Mouse (Mus musculus) intestine, postnatal 0 days (tissue): Measurements from ENCODE around the gene Rbpms2. TPM values are rescaled to one million over a fixed set of nuclear protein-coding genes. Genes with fewer than 3 reads are reported as not detected.

Experiments
- ATAC-seq: fragments of 200-750 bp; cut with Nextera tagmentation; 2 replicates; pipeline ENCODE4 v1.8.0; 2017; ENCODE audit warnings: mild to moderate bottlenecking, moderate TSS enrichment, moderate library complexity
- H3K27ac ChIP-seq: fragments of 300-500 bp; sonication (generic); 2 replicates; pipeline ENCODE4 v1.5.1; 2014; ENCODE audit warnings: mild to moderate bottlenecking, low read depth, low read length, moderate library complexity
- H3K27me3 ChIP-seq: fragments of 300-500 bp; sonication (generic); replicated peaks from 2 replicates; pipeline ENCODE4 v1.6.1; 2014; ENCODE audit warnings: low read length, mixed read lengths; ENCODE audit not compliant: control insufficient read depth, insufficient read depth
- H3K36me3 ChIP-seq: fragments of 300-500 bp; sonication (generic); 2 replicates; pipeline ENCODE4 v1.6.1; 2014; ENCODE audit warnings: mild to moderate bottlenecking, moderate library complexity; ENCODE audit not compliant: control insufficient read depth, insufficient read depth
- H3K4me1 ChIP-seq: fragments of 300-500 bp; sonication (generic); replicated peaks from 2 replicates; pipeline ENCODE4 v1.6.1; 2014; ENCODE audit warnings: antibody characterized with exemption, low read length, mixed read lengths; ENCODE audit not compliant: control insufficient read depth, insufficient read depth
- H3K4me2 ChIP-seq: fragments of 300-500 bp; sonication (generic); replicated peaks from 2 replicates; pipeline ENCODE4 v1.6.1; 2014; ENCODE audit warnings: low read depth, mild to moderate bottlenecking, moderate library complexity
- H3K4me3 ChIP-seq: fragments of 300-500 bp; sonication (generic); 2 replicates; pipeline ENCODE4 v1.5.1; 2014; ENCODE audit warnings: low read depth, low read length
- H3K9ac ChIP-seq: fragments of 300-500 bp; sonication (generic); 2 replicates; pipeline ENCODE4 v1.6.1; 2014; ENCODE audit warnings: mild to moderate bottlenecking, low read depth, low read length
- H3K9me3 ChIP-seq: fragments of 300-500 bp; sonication (generic); 2 replicates; pipeline ENCODE4 v1.6.1; 2016; ENCODE audit warnings: mixed run types; ENCODE audit not compliant: control insufficient read depth
- CTCF ChIP-seq: sonication (generic); IDR thresholded peaks from 2 replicates; pipeline ENCODE4 v1.5.1; 2016; ENCODE audit warnings: low read depth, mild to moderate bottlenecking, control low read depth, antibody characterized with exemption, moderate library complexity
- WGBS: fragments of 180-500 bp; shearing (Covaris S2); extraction: QIAGEN DNeasy Blood & Tissue Kit; methylation state at CpG from one replicate; pipeline ENCODE4 v1.1.7; 2014; 5-methylcytosine and 5-hydroxymethylcytosine counted together
- polyA plus RNA-seq: library from polyadenylated mRNA; unstranded; fragments of >200 nt; fragmentation: Nextera tagmentation; extraction: Ambion mirVana; gene quantifications from 2 replicates; pipeline ENCODE4 v1.2.1, GENCODE M21; 2015

Gene Rbpms2
- polyA plus RNA-seq, 1 experiment from 2014 or later: 21.4 TPM

DNA sequence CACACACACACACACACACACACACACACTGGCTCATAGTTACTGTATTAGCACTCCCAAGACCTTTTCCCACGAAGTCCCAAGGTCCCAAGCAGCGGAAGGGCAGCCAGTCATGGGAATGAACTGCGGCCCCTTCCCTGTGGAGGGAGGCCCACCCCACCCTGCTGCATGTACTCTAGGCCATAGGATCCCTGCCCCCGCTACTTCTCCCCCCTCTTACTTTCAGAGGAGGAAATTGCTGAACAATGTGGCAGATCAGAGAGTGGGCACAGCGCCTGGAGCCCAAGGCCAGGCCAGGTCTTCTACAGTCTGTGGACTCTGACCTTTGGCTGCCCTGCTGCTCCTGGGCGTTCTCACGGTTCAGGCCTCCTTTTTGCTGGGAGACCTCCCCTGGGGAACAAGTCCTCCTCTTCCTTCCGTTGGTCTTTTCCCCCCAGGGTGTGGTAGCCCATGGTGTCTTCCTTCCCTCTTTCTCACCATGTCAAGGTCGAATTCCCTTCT, 42.0 kb downstream of the Rbpms2 start:
- peak; percentile 65 for ATAC-seq
- Histone ChIP-seq H3K36me3 (no peaks in the 10 kb centered on the region), H3K4me3 (no peak overlapping the region), H3K27me3 (no peaks in the 10 kb centered on the region), H3K9me3 (no peaks in the 10 kb centered on the region), H3K4me2 (peak overlapping the region; percentile 9; the same call in 1 of the 2 replicates), H3K9ac (peak overlapping the region; percentile 40; the same call in 1 of the 2 replicates), H3K4me1 (0 out of 2 replicates have a peak, but pooled peaks cover 11% of the 10 kb centered on the region), H3K27ac (peak overlapping the region; percentile 62; the same call in 1 of the 2 replicates)
- 25% methylated on average over 9 of the region's 9 CpGs for WGBS
- no peak for TF ChIP-seq CTCF

DNA sequence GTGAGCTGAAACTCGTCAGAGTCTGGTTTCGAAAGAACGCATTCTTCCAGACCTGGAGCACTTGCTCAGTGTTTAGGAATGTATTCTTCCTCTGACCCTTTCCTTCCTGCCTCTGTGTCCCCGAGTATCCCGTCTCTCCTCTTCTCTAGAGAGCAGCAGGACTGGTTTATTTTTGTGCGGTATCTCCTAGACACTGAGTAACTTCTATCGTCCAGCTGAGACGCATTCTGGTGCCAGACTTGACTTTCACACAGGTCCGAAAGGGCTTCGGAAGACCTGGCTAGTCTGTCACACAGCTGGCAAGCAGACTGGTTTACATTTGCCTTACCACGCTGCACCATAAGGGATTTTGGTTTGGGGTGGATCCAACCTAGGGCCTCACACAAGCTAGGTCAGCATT, 43.5 kb downstream of the Rbpms2 start:
- 64% methylated on average over 11 of the region's 11 CpGs for WGBS
- H3K4me3 ChIP-seq: no peak overlapping the region
- no peak overlapping the region for H3K4me2 ChIP-seq
- no peaks in the 10 kb centered on the region for H3K9me3 ChIP-seq
- no peak overlapping the region for H3K27ac ChIP-seq
- no peak overlapping the region for H3K9ac ChIP-seq
- 0 out of 2 replicates have a peak, but pooled peaks cover 11% of the 10 kb centered on the region for H3K4me1 ChIP-seq
- no peak for ATAC-seq
- TF ChIP-seq CTCF: no peak
- H3K36me3 ChIP-seq: no peaks in the 10 kb centered on the region
- no peaks in the 10 kb centered on the region for H3K27me3 ChIP-seq

DNA sequence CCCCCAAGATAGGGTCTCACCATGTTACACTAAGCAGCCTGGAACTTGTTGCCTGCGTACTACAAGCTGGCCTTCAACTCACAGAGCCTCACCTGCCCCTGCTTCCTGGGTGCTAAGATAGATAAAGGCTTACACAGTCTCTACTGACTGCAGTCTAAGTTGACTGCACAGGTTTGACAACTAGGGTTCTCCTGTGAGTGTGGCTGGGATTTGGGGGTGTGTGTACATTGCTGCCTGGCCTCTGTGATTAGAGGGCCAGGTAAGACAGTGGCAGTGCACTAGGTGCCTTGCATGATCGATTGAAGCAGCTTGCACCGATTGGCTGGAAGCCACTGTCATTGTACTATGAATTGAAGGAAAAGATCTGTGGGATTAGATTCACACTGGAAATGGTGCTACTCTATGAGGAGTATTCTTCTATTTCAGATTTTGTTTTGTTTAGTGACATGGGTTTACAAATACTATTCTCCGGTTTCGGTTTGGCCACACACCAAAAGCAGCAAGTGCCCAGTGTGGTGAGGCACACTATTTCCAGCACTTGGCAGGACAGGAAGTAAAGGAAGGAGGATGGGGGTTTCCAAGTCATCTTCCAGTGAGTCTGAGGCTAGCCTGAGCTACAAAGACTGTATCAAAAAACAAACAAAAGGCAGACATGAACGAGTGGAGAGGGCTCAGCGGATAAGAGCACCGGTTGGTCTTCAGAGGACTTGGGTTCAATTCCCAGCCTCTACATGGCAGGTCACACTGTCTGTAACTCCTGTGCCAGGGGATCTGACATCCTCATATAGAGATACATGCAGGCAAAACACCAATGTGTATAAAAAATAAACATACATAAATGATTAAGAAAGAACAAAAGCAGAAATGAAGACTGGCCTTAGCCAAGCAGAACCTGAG, 46.3 kb downstream of the Rbpms2 start:
- H3K9me3 ChIP-seq: no peaks in the 10 kb centered on the region
- no peaks in the 10 kb centered on the region for H3K27me3 ChIP-seq
- no peak for TF ChIP-seq CTCF
- peak overlapping the region; percentile 11; the same call in 1 of the 2 replicates for H3K27ac ChIP-seq
- H3K4me1 ChIP-seq: 0 out of 2 replicates have a peak, but pooled peaks cover 11% of the 10 kb centered on the region
- WGBS: 42% methylated on average over 8 of the region's 8 CpGs
- H3K36me3 ChIP-seq: no peaks in the 10 kb centered on the region
- peak overlapping the region; percentile 70 for H3K4me2 ChIP-seq
- peak; percentile 24 for ATAC-seq
- H3K4me3 ChIP-seq: peak overlapping the region; percentile 67
- H3K9ac ChIP-seq: peak overlapping the region; percentile 60

DNA sequence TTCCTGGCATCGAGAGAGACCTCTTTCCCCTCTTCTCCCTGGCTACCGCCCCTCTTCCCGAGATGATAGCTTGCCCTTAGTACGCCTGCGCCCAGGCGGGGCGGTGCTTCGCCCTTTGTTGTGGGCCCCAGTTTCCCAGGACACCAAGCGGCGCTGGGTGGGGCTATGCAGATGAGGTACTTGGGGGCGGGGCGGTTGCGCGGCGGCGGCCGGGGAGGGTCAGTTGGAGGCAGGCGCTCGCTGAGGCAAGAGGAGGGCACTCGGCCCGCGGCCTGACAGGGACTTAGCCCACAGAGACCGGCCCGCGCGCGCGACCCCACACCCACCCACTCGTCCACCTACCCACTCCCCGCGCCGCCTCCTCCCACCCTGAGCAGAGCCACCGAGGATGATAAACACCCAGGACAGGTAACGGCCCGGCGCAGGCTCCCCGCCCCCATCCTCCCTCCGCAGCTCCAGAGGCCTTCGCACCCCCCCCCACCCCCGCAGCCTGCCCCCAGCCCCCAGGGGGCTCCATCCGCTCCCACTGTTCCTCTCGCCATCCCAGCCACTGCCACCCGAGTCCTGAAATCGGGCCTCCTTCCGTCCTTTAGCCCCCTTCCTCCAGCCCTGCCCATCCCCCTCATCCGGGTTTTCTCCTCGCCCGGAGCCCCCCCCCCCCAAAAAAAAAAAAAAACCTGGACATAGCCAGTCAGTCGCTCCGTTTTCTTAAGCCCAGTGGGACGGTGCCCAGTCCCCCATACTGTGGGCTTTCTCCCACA, 47.1 kb downstream of the Rbpms2 start:
- peak overlapping the region; percentile 67 for H3K4me3 ChIP-seq
- H3K4me2 ChIP-seq: peak overlapping the region; percentile 70
- peak overlapping the region; percentile 60 for H3K9ac ChIP-seq
- peak overlapping the region; percentile 11 for H3K27ac ChIP-seq
- 0 out of 2 replicates have a peak, but pooled peaks have one; percentile 13 for TF ChIP-seq CTCF
- WGBS: 0% methylated on average over 29 of the region's 51 CpGs
- H3K27me3 ChIP-seq: no peaks in the 10 kb centered on the region
- no peaks in the 10 kb centered on the region for H3K36me3 ChIP-seq
- ATAC-seq: peak; percentile 96
- 0 out of 2 replicates have a peak, but pooled peaks cover 8% of the 10 kb centered on the region for H3K4me1 ChIP-seq
- H3K9me3 ChIP-seq: no peaks in the 10 kb centered on the region

DNA sequence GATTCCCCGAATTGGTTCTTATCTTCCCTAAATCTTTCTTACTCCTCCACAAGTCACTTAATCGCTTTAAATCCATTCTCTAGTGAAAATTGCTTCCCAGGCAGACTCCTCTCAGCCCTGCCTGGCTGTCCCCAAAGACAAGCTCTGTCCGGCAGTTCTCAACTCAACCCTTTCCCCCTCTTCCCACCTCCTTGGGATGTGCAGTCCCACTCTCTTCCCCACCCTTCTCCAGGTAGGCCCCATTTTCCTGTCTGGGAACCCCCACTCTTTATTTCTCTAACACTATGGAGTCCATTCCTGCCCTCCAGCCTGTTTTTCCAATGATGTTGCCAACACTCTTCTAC, 47.6 kb downstream of the Rbpms2 start:
- 21% methylated on average over 3 of the region's 3 CpGs for WGBS
- 0 out of 2 replicates have a peak, but pooled peaks cover 6% of the 10 kb centered on the region for H3K4me1 ChIP-seq
- ATAC-seq: no peak
- H3K36me3 ChIP-seq: no peaks in the 10 kb centered on the region
- H3K4me3 ChIP-seq: peak overlapping the region; percentile 67
- peak overlapping the region; percentile 70 for H3K4me2 ChIP-seq
- no peaks in the 10 kb centered on the region for H3K27me3 ChIP-seq
- peak overlapping the region; percentile 60 for H3K9ac ChIP-seq
- no peaks in the 10 kb centered on the region for H3K9me3 ChIP-seq
- no peak for TF ChIP-seq CTCF
- H3K27ac ChIP-seq: no peak overlapping the region
